Mouse (Mus musculus) spleen, adult 10 weeks (tissue): ENCODE measurements around the gene Gm12569. TPM values are rescaled to one million over a fixed set of nuclear protein-coding genes. Genes with fewer than 3 reads are reported as not detected.

Experiments
- polyA plus RNA-seq: library from polyadenylated mRNA; stranded (reverse); fragments of 350-450 nt; fragmentation: Illumina TruSeq; extraction: RNeasy Lipid Tissue Mini Kit (QIAGEN cat#74804); gene quantifications from one replicate; pipeline ENCODE4 v1.2.3, GENCODE M21; 2015; ENCODE audit warnings: low replicate concordance; ENCODE audit not compliant: insufficient read depth

Gene Gm12569
- not detected for polyA plus RNA-seq

DNA sequence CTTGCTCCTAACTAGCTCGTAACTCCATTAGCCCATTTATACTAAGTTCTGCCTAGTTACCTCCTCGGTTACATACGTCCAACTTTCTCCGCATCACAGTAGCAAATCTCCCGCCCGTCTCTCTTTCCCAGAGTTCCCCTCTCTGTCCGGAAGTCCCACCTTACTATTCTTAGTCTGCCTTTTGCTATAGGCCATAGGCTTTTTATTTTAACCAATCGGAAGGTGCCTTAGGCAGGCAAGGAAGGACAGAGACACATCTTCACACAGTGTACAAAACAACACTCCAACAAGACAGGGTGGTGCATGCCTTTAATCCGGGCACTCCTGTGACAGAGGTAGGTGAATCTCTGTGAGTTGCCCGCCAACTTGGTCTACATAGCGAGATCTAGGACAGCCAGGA lies at the start of gene Gm12569:
Gm12569 (plus strand) TSS at position 166 of the 400 bp plus-strand sequence.

DNA sequence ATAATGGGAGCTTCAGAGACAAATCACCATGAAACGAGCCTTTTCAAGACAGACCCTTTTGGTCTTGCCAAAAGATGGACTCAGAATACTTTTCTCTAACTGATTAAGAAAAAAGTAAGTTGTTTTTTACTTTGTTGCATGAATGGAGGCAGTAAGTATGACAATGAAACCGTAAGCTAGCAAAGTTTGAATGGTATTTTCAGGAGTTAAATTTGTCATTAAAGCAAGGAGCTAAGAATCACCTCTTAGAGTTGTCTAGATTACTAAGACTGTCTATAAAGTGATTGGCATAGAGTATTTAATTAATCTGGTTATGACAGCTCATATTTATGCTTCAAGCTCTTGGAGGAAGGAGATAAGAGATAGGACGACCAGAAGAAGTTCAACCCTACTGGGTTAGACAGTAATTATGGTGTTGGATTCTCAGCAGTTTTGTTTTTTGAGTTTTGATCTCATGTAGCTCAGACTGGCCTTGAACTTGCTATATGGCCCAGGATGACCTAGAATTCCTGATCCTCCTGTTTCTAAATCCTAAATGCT lies 41.5 kb downstream of the Gm12569 start, which contains the start of gene Clk4:
Clk4 (plus strand) TSS at position 51 of the 540 bp plus-strand sequence.

DNA sequence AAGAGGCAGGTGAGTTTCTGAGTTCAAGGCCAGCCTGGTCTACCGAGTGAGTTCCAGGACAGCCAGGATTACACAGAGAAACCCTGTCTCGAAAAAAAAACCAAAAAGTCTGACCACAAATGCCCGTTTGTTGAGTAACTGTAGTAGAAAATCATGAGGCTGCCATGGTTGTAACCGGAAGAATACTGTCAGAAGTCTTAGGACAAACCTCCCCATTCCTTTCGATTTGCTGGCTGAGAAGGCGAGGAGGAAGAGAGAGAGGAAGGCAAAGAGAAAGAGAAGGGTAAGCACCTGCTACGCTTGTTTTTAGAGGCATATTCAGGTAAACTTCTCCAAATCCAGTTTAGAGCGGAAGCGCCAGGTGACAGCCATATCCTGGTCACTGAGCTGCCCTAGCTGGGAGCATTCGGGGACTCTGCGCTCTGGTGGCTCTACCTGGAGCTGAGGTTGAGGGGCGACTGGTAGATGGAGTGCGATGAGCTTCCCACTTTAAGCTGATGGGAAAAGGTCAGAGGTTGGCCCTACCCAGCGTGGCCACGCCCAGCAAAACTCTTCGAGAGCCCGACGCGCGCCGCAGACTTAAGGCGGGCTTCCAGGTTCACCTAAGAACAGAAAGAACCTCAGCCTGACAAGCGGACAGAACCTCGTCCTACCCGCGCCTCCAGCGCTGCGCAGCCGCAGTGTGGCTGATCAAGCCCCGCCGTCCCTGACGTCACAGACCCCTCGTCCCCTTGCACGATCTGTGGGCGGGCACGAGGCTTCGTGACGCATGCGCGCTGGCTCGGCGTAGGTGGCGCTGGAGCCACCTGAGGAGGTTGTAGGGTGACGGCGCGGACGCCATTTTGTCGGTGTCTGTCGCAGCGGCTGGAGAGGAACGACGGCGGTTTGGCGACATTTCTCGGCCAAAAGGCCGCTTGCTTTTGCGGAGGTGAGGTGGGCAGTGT lies 42.3 kb downstream of the Gm12569 start, which contains the start of gene BC049762:
BC049762 (minus strand) TSS at position 705 of the 944 bp plus-strand sequence.

Other genes starting within 250 kb of the Gm12569 start
- not detected for gene Olfr1377, start 238.5 kb upstream of the Gm12569 start, polyA plus RNA-seq
- not detected for gene Olfr51, start 216.9 kb upstream of the Gm12569 start, polyA plus RNA-seq
- not detected for gene Olfr54, start 206.2 kb upstream of the Gm12569 start, polyA plus RNA-seq
- gene Olfr1375, start 172.4 kb upstream of the Gm12569 start, polyA plus RNA-seq, result not detected
- gene Zfp354a, start 161.2 kb upstream of the Gm12569 start, polyA plus RNA-seq, result 2.6 TPM
- gene Clk4, start 41.3 kb downstream of the Gm12569 start, polyA plus RNA-seq, result 324 TPM
- 0.30 TPM for gene BC049762, start 42.6 kb downstream of the Gm12569 start, polyA plus RNA-seq
- gene Col23a1, start 69.4 kb downstream of the Gm12569 start, polyA plus RNA-seq, result 3.4 TPM